Mouse (Mus musculus) hindbrain, embryonic 10.5 days (tissue): ENCODE measurements at regions not wholly inside any gene's neighbourhood (a gene's known extent, or its start where the extent isn't known, plus 50 kb on each side); places are given as distances from the start of the nearest gene placed in this dataset.

Source experiments
- DNase-seq: peaks from one replicate; pipeline ENCODE4 v3.0.0-alpha.2; 2017; ENCODE audit warnings: low spot score
- H3K27ac ChIP-seq: fragments of 300-500 bp; sonication (generic); 2 replicates; pipeline ENCODE4 v1.5.1; 2016; ENCODE audit warnings: mild to moderate bottlenecking, moderate library complexity
- H3K27me3 ChIP-seq: fragments of 300-500 bp; sonication (generic); 2 replicates; pipeline ENCODE4 v1.6.1; 2016; ENCODE audit warnings: mild to moderate bottlenecking; ENCODE audit not compliant: poor library complexity, insufficient read depth, severe bottlenecking
- H3K36me3 ChIP-seq: fragments of 300-500 bp; sonication (generic); 2 replicates; pipeline ENCODE4 v1.6.1; 2016; ENCODE audit warnings: mild to moderate bottlenecking, moderate library complexity
- H3K4me1 ChIP-seq: fragments of 300-500 bp; sonication (generic); replicated peaks from 2 replicates; pipeline ENCODE4 v1.6.1; 2016; ENCODE audit warnings: mild to moderate bottlenecking
- H3K4me3 ChIP-seq: fragments of 300-500 bp; sonication (generic); 2 replicates; pipeline ENCODE4 v1.5.1; 2016; ENCODE audit warnings: mild to moderate bottlenecking, moderate library complexity
- H3K9me3 ChIP-seq: fragments of 300-500 bp; sonication (generic); 2 replicates; pipeline ENCODE4 v1.6.1; 2016; ENCODE audit warnings: mild to moderate bottlenecking, moderate library complexity
- WGBS: fragments of 180-500 bp; shearing (Covaris S2); methylation state at CpG from one replicate; pipeline ENCODE4 v1.1.7; 2016; 5-methylcytosine and 5-hydroxymethylcytosine counted together

DNA sequence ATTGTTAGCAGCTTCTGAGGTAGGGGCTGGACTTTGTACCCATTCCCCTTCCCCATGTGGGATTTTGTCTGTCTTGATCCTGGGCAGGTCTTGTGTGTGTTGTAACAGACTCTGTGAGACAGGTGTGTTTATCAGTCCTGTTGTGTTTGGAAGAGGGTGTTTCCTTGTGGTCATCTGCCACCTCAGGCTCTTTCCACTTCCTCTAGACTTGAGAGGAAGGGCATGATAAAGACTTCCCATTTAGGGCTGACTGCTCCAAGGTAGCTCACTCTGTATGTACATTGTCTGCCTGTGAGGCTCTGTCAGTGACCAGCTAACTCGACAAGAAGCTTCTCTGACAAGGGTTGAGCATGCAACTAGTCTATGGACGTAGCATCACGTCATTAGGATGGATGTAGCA is 143.3 kb downstream of the BC067074 start:
- H3K36me3 ChIP-seq = no peaks in the 10 kb centered on the region
- H3K27me3 ChIP-seq = no peaks in the 10 kb centered on the region
- DNase-seq = no peak
- no peaks in the 10 kb centered on the region; the same call in 1 of the 2 replicates for H3K4me1 ChIP-seq
- no peak overlapping the region for H3K27ac ChIP-seq
- no peaks in the 10 kb centered on the region for H3K9me3 ChIP-seq
- H3K4me3 ChIP-seq = no peak overlapping the region
- WGBS = 87% methylated on average over 3 of the region's 3 CpGs

- H3K27ac ChIP-seq = no peak overlapping the region
- H3K36me3 ChIP-seq = no peaks in the 10 kb centered on the region
- no peak overlapping the region for H3K4me3 ChIP-seq
- 92% methylated on average over 4 of the region's 4 CpGs for WGBS
- DNase-seq = no peak
- no peaks in the 10 kb centered on the region for H3K9me3 ChIP-seq
- no peaks in the 10 kb centered on the region for H3K27me3 ChIP-seq
- H3K4me1 ChIP-seq = no peaks in the 10 kb centered on the region; the same call in 1 of the 2 replicates
These were observed 142.2 kb downstream of the BC067074 start for GRCm38 (mm10) chr13:113435117-113435516.

DNA sequence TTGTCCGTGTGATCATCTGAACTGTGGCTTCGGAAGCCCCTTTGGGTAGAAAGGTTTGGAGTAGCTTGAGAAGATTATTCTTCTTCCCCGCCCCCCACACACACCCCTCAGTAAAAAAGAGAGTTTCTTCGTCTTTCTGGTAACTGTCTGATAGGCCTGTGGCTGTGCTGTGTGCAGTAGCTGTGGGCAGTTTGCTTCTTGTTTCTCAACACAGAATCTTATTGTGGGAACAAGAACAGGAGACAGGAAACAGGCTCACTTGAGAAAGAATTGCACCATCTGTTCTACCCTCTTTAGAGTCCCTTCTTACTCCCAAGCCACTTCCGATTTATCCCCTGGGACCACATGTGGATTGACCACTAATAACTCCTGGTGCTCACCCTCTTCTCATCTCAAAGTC is 140.5 kb downstream of the BC067074 start:
- H3K4me3 ChIP-seq = no peak overlapping the region
- no peak for DNase-seq
- no peak overlapping the region for H3K27ac ChIP-seq
- H3K9me3 ChIP-seq = no peaks in the 10 kb centered on the region
- no peaks in the 10 kb centered on the region for H3K27me3 ChIP-seq
- H3K4me1 ChIP-seq = no peaks in the 10 kb centered on the region
- WGBS = 82% methylated on average over 5 of the region's 5 CpGs
- H3K36me3 ChIP-seq = no peaks in the 10 kb centered on the region

- 40% methylated on average over 3 of the region's 3 CpGs for WGBS
- no peak for DNase-seq
- Histone ChIP-seq H3K27me3 (no peaks in the 10 kb centered on the region), H3K27ac (no peak overlapping the region), H3K4me1 (no peaks in the 10 kb centered on the region), H3K4me3 (no peak overlapping the region), H3K9me3 (no peaks in the 10 kb centered on the region), H3K36me3 (no peaks in the 10 kb centered on the region)
These were observed 136.7 kb downstream of the BC067074 start for GRCm38 (mm10) chr13:113429615-113430014.
